Mouse (Mus musculus): ENCODE measurements around the gene Ip6k1.

DNA sequence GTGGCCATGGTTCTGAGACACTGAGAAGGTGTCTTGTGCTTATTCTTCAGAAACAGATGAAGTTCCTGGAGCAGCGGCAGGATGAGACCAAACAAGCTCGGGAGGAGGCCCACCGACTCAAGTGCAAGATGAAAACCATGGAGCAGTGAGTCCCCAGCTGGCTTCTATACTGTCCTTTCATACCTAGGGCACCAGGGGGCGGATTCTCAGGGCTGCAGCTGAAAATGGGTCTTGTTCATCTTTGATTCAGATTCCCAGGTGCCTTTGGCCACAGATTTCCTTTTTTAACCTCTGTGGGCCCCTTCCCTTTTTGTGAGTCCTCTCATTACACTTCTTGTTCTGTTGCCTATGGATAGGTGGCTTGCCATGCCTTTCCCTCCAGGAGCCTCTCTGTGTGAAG is 41.4 kb upstream of the Ip6k1 start:
- peak; percentile 51 for TF ChIP-seq CTCF (IDR thresholded peaks at IDR 0.05)
- TF ChIP-seq EP300 (IDR thresholded peaks at IDR 0.05) = no peak
